Mouse (Mus musculus) ovary, postnatal 14 days (tissue): Measurements from ENCODE around the gene Shisa2.
A peak's percentile ranks its signal among the peaks of the same experiment; 100 is the strongest.
"Not testable (repeated sequence)": the region's sequence is repeated elsewhere in the genome, so short reads cannot be mapped to it uniquely, and the experiment has no call there.

Experiments
- DNase-seq: peaks from one replicate; pipeline ENCODE4 v3.0.0; 2022; ENCODE audit warnings: low spot score

The Shisa2 gene

GRCm38 (mm10) chr14:59625158-59625805, at the start of gene Shisa2:
Gene Shisa2, plus strand, starts transcription at chr14:59625308.
- DNase-seq = peak; percentile 66

- DNase-seq = no peak
These were observed 48.7 kb upstream of the Shisa2 start for GRCm38 (mm10) chr14:59576385-59576784.

- DNase-seq = no peak
These were observed 34.5 kb upstream of the Shisa2 start for GRCm38 (mm10) chr14:59590614-59591013.

GRCm38 (mm10) chr14:59591901-59592300, 33.2 kb upstream of the Shisa2 start:
- DNase-seq = no peak

GRCm38 (mm10) chr14:59592593-59592992, 32.5 kb upstream of the Shisa2 start:
- DNase-seq = no peak

GRCm38 (mm10) chr14:59594988-59595387, 30.1 kb upstream of the Shisa2 start:
- no peak for DNase-seq

- DNase-seq = peak; percentile 99
These were observed 27.5 kb upstream of the Shisa2 start, which contains the start of gene Cdadc1 for GRCm38 (mm10) chr14:59597398-59598259. Gene Cdadc1, minus strand, starts transcription at chr14:59597959.

GRCm38 (mm10) chr14:59598260-59598627, 26.9 kb upstream of the Shisa2 start:
- no peak for DNase-seq

GRCm38 (mm10) chr14:59604002-59604645, 21.0 kb upstream of the Shisa2 start:
- DNase-seq = no peak

- DNase-seq = peak; percentile 60
These were observed 19.3 kb upstream of the Shisa2 start for GRCm38 (mm10) chr14:59605671-59606353.

GRCm38 (mm10) chr14:59607021-59607420, 18.1 kb upstream of the Shisa2 start:
- DNase-seq = no peak

GRCm38 (mm10) chr14:59612920-59613625, 12.0 kb upstream of the Shisa2 start:
- peak; percentile 59 for DNase-seq

- DNase-seq = not testable (repeated sequence)
These were observed 11.0 kb upstream of the Shisa2 start for GRCm38 (mm10) chr14:59614149-59614548.

- no peak for DNase-seq
These were observed 8.3 kb upstream of the Shisa2 start for GRCm38 (mm10) chr14:59616802-59617201.

GRCm38 (mm10) chr14:59624326-59624885, 702 bp upstream of the Shisa2 start:
- no peak for DNase-seq

- no peak for DNase-seq
These were observed 777 bp downstream of the Shisa2 start for GRCm38 (mm10) chr14:59625806-59626364.

- DNase-seq = no peak
These were observed 1.6 kb downstream of the Shisa2 start for GRCm38 (mm10) chr14:59626711-59627110.

- DNase-seq = no peak
These were observed 2.1 kb downstream of the Shisa2 start for GRCm38 (mm10) chr14:59627142-59627680.

- DNase-seq = no peak
These were observed 2.7 kb downstream of the Shisa2 start for GRCm38 (mm10) chr14:59627823-59628222.

GRCm38 (mm10) chr14:59629308-59629707, 4.2 kb downstream of the Shisa2 start:
- DNase-seq = no peak

GRCm38 (mm10) chr14:59630096-59630495, 5.0 kb downstream of the Shisa2 start:
- DNase-seq = no peak
